Mouse (Mus musculus) forelimb bud, embryonic 11.5 days (tissue): ENCODE results near the gene Trim54.

Source experiments
- DNase-seq: peaks from one replicate; pipeline ENCODE4 v3.0.0-alpha.2; 2012; ENCODE audit warnings: low read depth, low spot score

Gene Trim54

DNA sequence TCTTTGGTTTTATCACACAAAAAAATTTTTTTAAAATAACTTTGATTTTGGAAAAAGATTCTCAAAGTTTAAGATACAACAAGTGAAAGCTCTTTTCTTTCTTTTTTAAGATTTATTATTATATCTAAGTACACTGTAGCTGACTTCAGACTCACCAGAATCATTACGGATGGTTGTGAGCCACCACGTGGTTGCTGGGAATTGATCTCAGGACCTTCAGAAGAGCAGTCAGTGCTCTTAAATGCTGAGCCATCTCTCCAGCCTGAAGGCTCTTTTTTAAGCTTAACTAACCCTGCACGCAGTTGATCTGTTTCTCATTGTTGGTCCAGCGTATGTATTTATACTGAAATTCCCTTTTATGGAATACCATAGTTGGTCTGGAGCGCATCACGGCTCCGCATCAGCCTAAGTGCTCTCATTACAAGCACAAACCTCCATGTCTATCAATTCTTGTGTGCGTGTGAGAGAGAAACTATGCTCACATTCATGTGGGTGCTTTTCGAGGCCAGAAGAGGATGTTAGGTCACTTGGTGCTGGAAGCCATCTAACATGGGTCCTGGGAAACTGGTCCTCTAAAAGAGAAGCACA is 64.8 kb downstream of the Trim54 start:
- no peak for DNase-seq

DNA sequence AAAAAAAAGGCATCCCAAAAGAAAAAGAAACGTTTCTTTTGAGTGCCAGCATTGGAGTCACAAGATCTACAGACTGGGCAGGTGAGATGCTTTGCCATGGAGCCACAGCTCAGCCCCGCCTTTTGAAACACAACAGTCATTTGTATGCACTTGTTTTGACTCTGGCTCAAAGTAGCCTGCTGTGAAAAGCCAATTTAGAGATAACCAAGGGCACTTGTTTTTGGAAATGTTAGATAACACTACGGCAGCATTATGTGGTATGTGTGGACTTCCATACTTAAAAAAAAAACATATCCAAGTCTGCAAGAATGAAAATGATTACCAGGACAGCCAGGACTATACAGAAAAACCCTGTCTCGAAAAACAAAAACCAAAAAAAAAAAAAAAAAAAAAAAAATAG is 67.2 kb downstream of the Trim54 start:
- DNase-seq = no peak
